Mouse (Mus musculus) ovary, postnatal 14 days (tissue): ENCODE measurements around the gene Fndc5.

Experiments used
- DNase-seq: peaks from one replicate; pipeline ENCODE4 v3.0.0; 2022; ENCODE audit warnings: low spot score

Fndc5 gene

GRCm38 (mm10) chr4:129136579-129137391 lies at the start of gene Fndc5:
Gene Fndc5 (plus strand): TSS chr4:129136999.
- DNase-seq, result no peak

- DNase-seq, result no peak
Measured at GRCm38 (mm10) chr4:129087850-129088249, 48.9 kb upstream of the Fndc5 start.

GRCm38 (mm10) chr4:129095276-129095675 lies 41.5 kb upstream of the Fndc5 start:
- DNase-seq, result no peak

- no peak for DNase-seq
Measured at GRCm38 (mm10) chr4:129097006-129097405, 39.8 kb upstream of the Fndc5 start.

GRCm38 (mm10) chr4:129102133-129102829 lies 34.5 kb upstream of the Fndc5 start:
- DNase-seq, result no peak

- no peak for DNase-seq
Measured at GRCm38 (mm10) chr4:129105356-129105755, 31.4 kb upstream of the Fndc5 start, which contains the start of gene Tmem54. Gene Tmem54 (plus strand): TSS chr4:129105548.

- DNase-seq, result no peak
Measured at GRCm38 (mm10) chr4:129106073-129106472, 30.7 kb upstream of the Fndc5 start.

- DNase-seq, result no peak
Measured at GRCm38 (mm10) chr4:129107348-129107899, 29.4 kb upstream of the Fndc5 start.

GRCm38 (mm10) chr4:129108624-129109023 lies 28.2 kb upstream of the Fndc5 start:
- no peak for DNase-seq

GRCm38 (mm10) chr4:129110804-129111203 lies 26.0 kb upstream of the Fndc5 start:
- no peak for DNase-seq

GRCm38 (mm10) chr4:129111350-129111749 lies 25.4 kb upstream of the Fndc5 start:
- DNase-seq, result no peak

- DNase-seq, result no peak
Measured at GRCm38 (mm10) chr4:129112231-129112630, 24.6 kb upstream of the Fndc5 start.

- DNase-seq, result peak; percentile 65
Measured at GRCm38 (mm10) chr4:129113083-129113988, 23.5 kb upstream of the Fndc5 start.

GRCm38 (mm10) chr4:129116703-129117102 lies 20.1 kb upstream of the Fndc5 start:
- no peak for DNase-seq

GRCm38 (mm10) chr4:129117720-129118510 lies 18.9 kb upstream of the Fndc5 start:
- no peak for DNase-seq

- no peak for DNase-seq
Measured at GRCm38 (mm10) chr4:129119708-129120107, 17.1 kb upstream of the Fndc5 start.

- peak; percentile 76 for DNase-seq
Measured at GRCm38 (mm10) chr4:129120520-129121445, 16.0 kb upstream of the Fndc5 start.

- DNase-seq, result no peak
Measured at GRCm38 (mm10) chr4:129121569-129122086, 15.2 kb upstream of the Fndc5 start, which contains the start of gene Hpca. Gene Hpca (minus strand): TSS chr4:129122036.

- DNase-seq, result no peak
Measured at GRCm38 (mm10) chr4:129122107-129122506, 14.7 kb upstream of the Fndc5 start.

- no peak for DNase-seq
Measured at GRCm38 (mm10) chr4:129122719-129123118, 14.1 kb upstream of the Fndc5 start.
